Mouse (Mus musculus): Measurements from ENCODE around the gene Setdb2. TPM values are rescaled to one million over a fixed set of nuclear protein-coding genes. Genes with fewer than 3 reads are reported as not detected.

Gene Setdb2
- polyA plus RNA-seq (2014; fragmentation: Nextera tagmentation; extraction: Ambion mirVana), result 8.7 and 11.3 TPM in 2 replicates

- under 1% methylated on average over 57 of the region's 66 CpGs for WGBS
- peaks cover 9% of the 10 kb centered on the region for H3K4me1 ChIP-seq (ENCODE audit: control insufficient read depth, insufficient read depth, low read length)
- H3K27me3 ChIP-seq (replicated peaks; ENCODE audit: control insufficient read depth, insufficient read depth, low read length), result no peaks in the 10 kb centered on the region
- peak; percentile 97 for DNase-seq (ENCODE audit: low spot score)
- peak within 1 kb of the TSS; percentile 80 for H3K27ac ChIP-seq (replicated peaks; ENCODE audit: low read depth, low read length)
- H3K9me3 ChIP-seq (ENCODE audit: control insufficient read depth, low read length), result no peaks in the 10 kb centered on the region
- H3K9ac ChIP-seq (ENCODE audit: low read depth, low read length), result peak within 1 kb of the TSS; percentile 86
- peak; percentile 100 for ATAC-seq (ENCODE audit: low read depth)
- H3K4me3 ChIP-seq (ENCODE audit: low read depth, low read length), result peak within 1 kb of the TSS; percentile 58
- H3K4me2 ChIP-seq (ENCODE audit: low read depth, low read length), result peak within 1 kb of the TSS; percentile 84
- H3K36me3 ChIP-seq (ENCODE audit: control insufficient read depth, insufficient read depth, low read length), result no peaks in the 10 kb centered on the region
Observed at GRCm38 (mm10) chr14:59440558-59441471, at the start of gene Setdb2, which contains the start of gene Cab39l. Gene Setdb2, minus strand, starts transcription at chr14:59440884. Gene Cab39l, plus strand, starts transcription at chr14:59440972.

GRCm38 (mm10) chr14:59485247-59485810, 44.6 kb upstream of the Setdb2 start:
- H3K27ac ChIP-seq (replicated peaks; ENCODE audit: low read depth, low read length), result no peak overlapping the region
- ATAC-seq (ENCODE audit: low read depth) (no peak), DNase-seq (ENCODE audit: low spot score) (no peak)
- H3K36me3 ChIP-seq (ENCODE audit: control insufficient read depth, insufficient read depth, low read length), result no peaks in the 10 kb centered on the region
- H3K27me3 ChIP-seq (replicated peaks; ENCODE audit: control insufficient read depth, insufficient read depth, low read length), result no peaks in the 10 kb centered on the region
- H3K4me1 ChIP-seq (ENCODE audit: control insufficient read depth, insufficient read depth, low read length), result no peaks in the 10 kb centered on the region
- no peak overlapping the region for H3K4me2 ChIP-seq (ENCODE audit: low read depth, low read length)
- H3K4me3 ChIP-seq (ENCODE audit: low read depth, low read length), result no peak overlapping the region
- H3K9ac ChIP-seq (ENCODE audit: low read depth, low read length), result no peak overlapping the region
- WGBS, result 91% methylated on average over 4 of the region's 4 CpGs
- H3K9me3 ChIP-seq (ENCODE audit: control insufficient read depth, low read length), result no peaks in the 10 kb centered on the region

- Histone ChIP-seq H3K9me3 (ENCODE audit: control insufficient read depth, low read length) (no peaks in the 10 kb centered on the region), H3K27ac (replicated peaks; ENCODE audit: low read depth, low read length) (no peak overlapping the region; the same call in 1 of the 2 replicates), H3K4me2 (ENCODE audit: low read depth, low read length) (no peak overlapping the region), H3K9ac (ENCODE audit: low read depth, low read length) (no peak overlapping the region), H3K27me3 (replicated peaks; ENCODE audit: control insufficient read depth, insufficient read depth, low read length) (no peaks in the 10 kb centered on the region), H3K4me3 (ENCODE audit: low read depth, low read length) (no peak overlapping the region), H3K4me1 (ENCODE audit: control insufficient read depth, insufficient read depth, low read length) (no peaks in the 10 kb centered on the region), H3K36me3 (ENCODE audit: control insufficient read depth, insufficient read depth, low read length) (no peaks in the 10 kb centered on the region)
- 53% methylated on average over 6 of the region's 6 CpGs for WGBS
- peak; percentile 65 for DNase-seq (ENCODE audit: low spot score)
- ATAC-seq (ENCODE audit: low read depth), result peak; percentile 77; the same call in 1 of the 2 replicates
Observed at GRCm38 (mm10) chr14:59478699-59479098, 38.0 kb upstream of the Setdb2 start.

DNA sequence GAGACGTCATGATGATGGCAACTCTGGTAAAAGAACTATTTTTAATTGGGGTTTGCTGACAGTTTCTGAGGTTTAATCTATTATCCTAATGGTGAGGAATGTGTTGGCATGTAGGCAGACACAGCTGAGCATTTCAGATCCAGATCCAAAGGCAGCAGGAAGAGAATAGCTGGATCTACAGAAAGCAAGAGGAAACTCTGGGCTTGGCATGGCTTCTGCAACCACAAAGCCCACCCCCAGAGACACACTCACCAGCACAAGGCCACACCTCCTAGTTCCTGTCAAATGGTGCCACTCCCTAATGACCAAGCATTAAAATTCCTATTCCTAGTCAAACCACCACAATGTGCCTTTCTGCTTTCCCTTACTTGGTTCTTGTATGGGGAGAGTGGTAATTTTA, 30.1 kb upstream of the Setdb2 start:
- no peak overlapping the region for H3K27ac ChIP-seq (replicated peaks; ENCODE audit: low read depth, low read length)
- 78% methylated on average over 1 of the region's 1 CpGs for WGBS
- no peaks in the 10 kb centered on the region for H3K36me3 ChIP-seq (ENCODE audit: control insufficient read depth, insufficient read depth, low read length)
- DNase-seq (ENCODE audit: low spot score) (no peak), ATAC-seq (ENCODE audit: low read depth) (no peak)
- no peaks in the 10 kb centered on the region for H3K9me3 ChIP-seq (ENCODE audit: control insufficient read depth, low read length)
- H3K4me1 ChIP-seq (ENCODE audit: control insufficient read depth, insufficient read depth, low read length), result no peaks in the 10 kb centered on the region
- H3K27me3 ChIP-seq (replicated peaks; ENCODE audit: control insufficient read depth, insufficient read depth, low read length), result no peaks in the 10 kb centered on the region
- no peak overlapping the region for H3K9ac ChIP-seq (ENCODE audit: low read depth, low read length)
- no peak overlapping the region for H3K4me2 ChIP-seq (ENCODE audit: low read depth, low read length)
- no peak overlapping the region for H3K4me3 ChIP-seq (ENCODE audit: low read depth, low read length)

DNA sequence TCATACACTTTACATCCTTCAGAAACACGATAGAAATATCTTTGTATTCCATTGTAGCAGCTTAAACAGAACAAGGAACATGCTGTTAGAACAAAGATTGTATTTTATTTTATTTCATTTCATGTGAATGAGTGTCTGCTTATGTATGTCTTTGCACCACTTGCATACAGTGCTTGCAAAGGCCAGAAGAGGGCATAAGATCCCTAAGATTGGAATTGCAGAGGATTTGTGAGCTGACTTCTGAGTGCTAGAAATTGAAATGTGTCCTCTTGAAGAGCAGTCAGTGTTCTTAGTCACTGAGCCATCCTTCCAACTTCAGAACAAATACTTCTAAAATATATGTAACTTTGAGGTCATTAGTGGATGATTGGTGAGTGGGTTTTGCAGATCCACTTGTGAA, 27.1 kb upstream of the Setdb2 start:
- ATAC-seq (ENCODE audit: low read depth), result no peak
- WGBS, result 67% methylated on average over 1 of the region's 1 CpGs
- H3K9ac ChIP-seq (ENCODE audit: low read depth, low read length), result no peak overlapping the region
- no peaks in the 10 kb centered on the region for H3K4me1 ChIP-seq (ENCODE audit: control insufficient read depth, insufficient read depth, low read length)
- H3K4me3 ChIP-seq (ENCODE audit: low read depth, low read length), result no peak overlapping the region
- H3K36me3 ChIP-seq (ENCODE audit: control insufficient read depth, insufficient read depth, low read length), result 0 out of 2 replicates have a peak, but pooled peaks cover 3% of the 10 kb centered on the region
- no peak overlapping the region for H3K4me2 ChIP-seq (ENCODE audit: low read depth, low read length)
- peak; percentile 6 for DNase-seq (ENCODE audit: low spot score)
- no peaks in the 10 kb centered on the region for H3K9me3 ChIP-seq (ENCODE audit: control insufficient read depth, low read length)
- H3K27ac ChIP-seq (replicated peaks; ENCODE audit: low read depth, low read length), result no peak overlapping the region
- H3K27me3 ChIP-seq (replicated peaks; ENCODE audit: control insufficient read depth, insufficient read depth, low read length), result no peaks in the 10 kb centered on the region

- H3K9ac ChIP-seq (ENCODE audit: low read depth, low read length), result no peak overlapping the region
- WGBS, result 95% methylated on average over 2 of the region's 2 CpGs
- DNase-seq (ENCODE audit: low spot score) (no peak), ATAC-seq (ENCODE audit: low read depth) (no peak)
- no peaks in the 10 kb centered on the region for H3K9me3 ChIP-seq (ENCODE audit: control insufficient read depth, low read length)
- H3K4me3 ChIP-seq (ENCODE audit: low read depth, low read length), result no peak overlapping the region
- H3K36me3 ChIP-seq (ENCODE audit: control insufficient read depth, insufficient read depth, low read length), result 0 out of 2 replicates have a peak, but pooled peaks cover 7% of the 10 kb centered on the region
- H3K27ac ChIP-seq (replicated peaks; ENCODE audit: low read depth, low read length), result no peak overlapping the region
- H3K4me1 ChIP-seq (ENCODE audit: control insufficient read depth, insufficient read depth, low read length), result no peaks in the 10 kb centered on the region
- no peaks in the 10 kb centered on the region for H3K27me3 ChIP-seq (replicated peaks; ENCODE audit: control insufficient read depth, insufficient read depth, low read length)
- no peak overlapping the region for H3K4me2 ChIP-seq (ENCODE audit: low read depth, low read length)
Observed at GRCm38 (mm10) chr14:59466503-59466902, 25.8 kb upstream of the Setdb2 start.

GRCm38 (mm10) chr14:59447981-59448380, 7.3 kb upstream of the Setdb2 start:
- H3K27ac ChIP-seq (replicated peaks; ENCODE audit: low read depth, low read length), result no peak overlapping the region

GRCm38 (mm10) chr14:59445421-59445820, 4.7 kb upstream of the Setdb2 start:
- no peaks in the 10 kb centered on the region for H3K36me3 ChIP-seq (ENCODE audit: control insufficient read depth, insufficient read depth, low read length)
- H3K4me3 ChIP-seq (ENCODE audit: low read depth, low read length), result no peak overlapping the region
- H3K4me1 ChIP-seq (ENCODE audit: control insufficient read depth, insufficient read depth, low read length), result 0 out of 2 replicates have a peak, but pooled peaks cover 2% of the 10 kb centered on the region
- DNase-seq (ENCODE audit: low spot score), result no peak
- peaks cover 6% of the 10 kb centered on the region; the same call in 1 of the 2 replicates for H3K9me3 ChIP-seq (ENCODE audit: control insufficient read depth, low read length)
- no peak overlapping the region for H3K9ac ChIP-seq (ENCODE audit: low read depth, low read length)
- no peak overlapping the region for H3K27ac ChIP-seq (replicated peaks; ENCODE audit: low read depth, low read length)
- 91% methylated on average over 1 of the region's 1 CpGs for WGBS
- H3K27me3 ChIP-seq (replicated peaks; ENCODE audit: control insufficient read depth, insufficient read depth, low read length), result no peaks in the 10 kb centered on the region
- no peak overlapping the region for H3K4me2 ChIP-seq (ENCODE audit: low read depth, low read length)
- ATAC-seq (ENCODE audit: low read depth), result no peak

More at GRCm38 (mm10) chr14:59447981-59448380, 7.3 kb upstream of the Setdb2 start:
- Histone ChIP-seq H3K27me3 (replicated peaks; ENCODE audit: control insufficient read depth, insufficient read depth, low read length) (no peaks in the 10 kb centered on the region), H3K9me3 (ENCODE audit: control insufficient read depth, low read length) (peaks cover 6% of the 10 kb centered on the region; the same call in 1 of the 2 replicates), H3K4me2 (ENCODE audit: low read depth, low read length) (no peak overlapping the region), H3K9ac (ENCODE audit: low read depth, low read length) (no peak overlapping the region), H3K36me3 (ENCODE audit: control insufficient read depth, insufficient read depth, low read length) (no peaks in the 10 kb centered on the region), H3K4me1 (ENCODE audit: control insufficient read depth, insufficient read depth, low read length) (no peaks in the 10 kb centered on the region), H3K4me3 (ENCODE audit: low read depth, low read length) (no peak overlapping the region)
- no peak for ATAC-seq (ENCODE audit: low read depth)
- peak; percentile 63 for DNase-seq (ENCODE audit: low spot score)

Data from embryonic facial prominence, embryonic 14.5 days (tissue).